Mouse (Mus musculus): Measurements from ENCODE around the gene Nlgn2. TPM values are rescaled to one million over a fixed set of nuclear protein-coding genes. Genes with fewer than 3 reads are reported as not detected.
A peak's percentile ranks its signal among the peaks of the same experiment; 100 is the strongest.

Nlgn2 gene
- polyA plus RNA-seq, 1 experiment from 2014 or later = 1.6 TPM

GRCm38 (mm10) chr11:69846198-69846680 is 8.7 kb upstream of the Nlgn2 start, which contains the start of gene Plscr3:
Plscr3 (plus strand) TSS chr11:69846376.
- ATAC-seq (replicated peaks; ENCODE audit: insufficient number of reproducible peaks, insufficient read depth, low FRiP score, low read depth) = peak; percentile 95
- Histone ChIP-seq H3K27ac (peak within 1 kb of the TSS; percentile 97), H3K9ac (peak within 1 kb of the TSS; percentile 76), H3K27me3 (no peaks in the 10 kb centered on the region), H3K4me3 (peak within 1 kb of the TSS; percentile 88), H3K4me2 (peak within 1 kb of the TSS; percentile 82), H3K9me3 (replicated peaks) (no peaks in the 10 kb centered on the region), H3K4me1 (replicated peaks) (peaks cover 29% of the 10 kb centered on the region), H3K36me3 (peaks cover 31% of the 10 kb centered on the region)
- WGBS = under 1% methylated on average over 38 of the region's 38 CpGs

GRCm38 (mm10) chr11:69838714-69839104 is 1.1 kb upstream of the Nlgn2 start:
- Histone ChIP-seq H3K4me2 (peak overlapping the region; percentile 95), H3K27me3 (peaks cover 30% of the 10 kb centered on the region), H3K36me3 (no peaks in the 10 kb centered on the region), H3K4me1 (replicated peaks) (peaks cover 43% of the 10 kb centered on the region), H3K27ac (peak overlapping the region; percentile 85), H3K9ac (peak overlapping the region; percentile 73), H3K4me3 (peak overlapping the region; percentile 72), H3K9me3 (replicated peaks) (no peaks in the 10 kb centered on the region)
- ATAC-seq (replicated peaks; ENCODE audit: insufficient number of reproducible peaks, insufficient read depth, low FRiP score, low read depth) = no peak
- WGBS = 2% methylated on average over 7 of the region's 7 CpGs

- no peaks in the 10 kb centered on the region for H3K9me3 ChIP-seq (replicated peaks)
- H3K4me1 ChIP-seq (replicated peaks) = peaks cover 48% of the 10 kb centered on the region
Measured at GRCm38 (mm10) chr11:69837952-69838713, 549 bp upstream of the Nlgn2 start, which contains the start of gene Tmem256. Tmem256 (plus strand) TSS chr11:69838514.

GRCm38 (mm10) chr11:69836703-69837576 is 644 bp downstream of the Nlgn2 start:
- peaks cover 42% of the 10 kb centered on the region for H3K27me3 ChIP-seq
- H3K4me3 ChIP-seq = peak overlapping the region; percentile 72
- H3K27ac ChIP-seq = peak overlapping the region; percentile 60
- H3K4me1 ChIP-seq (replicated peaks) = peaks cover 48% of the 10 kb centered on the region
- peak overlapping the region; percentile 70 for H3K9ac ChIP-seq
- H3K36me3 ChIP-seq = no peaks in the 10 kb centered on the region
- H3K9me3 ChIP-seq (replicated peaks) = no peaks in the 10 kb centered on the region
- peak overlapping the region; percentile 95 for H3K4me2 ChIP-seq
- ATAC-seq (replicated peaks; ENCODE audit: insufficient number of reproducible peaks, insufficient read depth, low FRiP score, low read depth) = no peak
- 2% methylated on average over 45 of the region's 52 CpGs for WGBS

More at GRCm38 (mm10) chr11:69837952-69838713, 549 bp upstream of the Nlgn2 start, which contains the start of gene Tmem256:
- H3K4me3 ChIP-seq = peak within 1 kb of the TSS; percentile 72
- peak within 1 kb of the TSS; percentile 95 for H3K4me2 ChIP-seq
- peaks cover 35% of the 10 kb centered on the region for H3K27me3 ChIP-seq
- H3K9ac ChIP-seq = peak within 1 kb of the TSS; percentile 73
- H3K36me3 ChIP-seq = no peaks in the 10 kb centered on the region
- WGBS = under 1% methylated on average over 34 of the region's 34 CpGs
- H3K27ac ChIP-seq = peak within 1 kb of the TSS; percentile 85
- ATAC-seq (replicated peaks; ENCODE audit: insufficient number of reproducible peaks, insufficient read depth, low FRiP score, low read depth) = peak; percentile 91

- no peak overlapping the region for H3K9ac ChIP-seq
- 19% methylated on average over 4 of the region's 4 CpGs for WGBS
- no peak for ATAC-seq (replicated peaks; ENCODE audit: insufficient number of reproducible peaks, insufficient read depth, low FRiP score, low read depth)
- no peak overlapping the region for H3K27ac ChIP-seq
- peaks cover 42% of the 10 kb centered on the region for H3K27me3 ChIP-seq
- no peaks in the 10 kb centered on the region for H3K36me3 ChIP-seq
- peak overlapping the region; percentile 95 for H3K4me2 ChIP-seq
- peaks cover 48% of the 10 kb centered on the region for H3K4me1 ChIP-seq (replicated peaks)
- H3K9me3 ChIP-seq (replicated peaks) = no peaks in the 10 kb centered on the region
- peak overlapping the region; percentile 72 for H3K4me3 ChIP-seq
Measured at GRCm38 (mm10) chr11:69835966-69836335, 1.6 kb downstream of the Nlgn2 start.

GRCm38 (mm10) chr11:69835326-69835965 is 2.1 kb downstream of the Nlgn2 start:
- no peaks in the 10 kb centered on the region for H3K36me3 ChIP-seq
- no peak for ATAC-seq (replicated peaks; ENCODE audit: insufficient number of reproducible peaks, insufficient read depth, low FRiP score, low read depth)
- no peaks in the 10 kb centered on the region for H3K9me3 ChIP-seq (replicated peaks)
- H3K4me3 ChIP-seq = peak overlapping the region; percentile 72
- H3K4me2 ChIP-seq = peak overlapping the region; percentile 95
- 18% methylated on average over 9 of the region's 9 CpGs for WGBS
- no peak overlapping the region for H3K9ac ChIP-seq
- H3K4me1 ChIP-seq (replicated peaks) = peaks cover 48% of the 10 kb centered on the region
- H3K27ac ChIP-seq = no peak overlapping the region
- peaks cover 42% of the 10 kb centered on the region for H3K27me3 ChIP-seq

GRCm38 (mm10) chr11:69834001-69834549 is 3.5 kb downstream of the Nlgn2 start:
- no peak overlapping the region for H3K27ac ChIP-seq

GRCm38 (mm10) chr11:69833554-69833953 is 4.0 kb downstream of the Nlgn2 start:
- Histone ChIP-seq H3K9me3 (replicated peaks) (no peaks in the 10 kb centered on the region), H3K36me3 (no peaks in the 10 kb centered on the region), H3K27ac (no peak overlapping the region), H3K4me1 (replicated peaks) (peaks cover 41% of the 10 kb centered on the region), H3K4me3 (peak overlapping the region; percentile 49), H3K4me2 (peak overlapping the region; percentile 92), H3K9ac (peak overlapping the region; percentile 65), H3K27me3 (peaks cover 42% of the 10 kb centered on the region)
- no peak for ATAC-seq (replicated peaks; ENCODE audit: insufficient number of reproducible peaks, insufficient read depth, low FRiP score, low read depth)
- WGBS = 38% methylated on average over 8 of the region's 8 CpGs

More at GRCm38 (mm10) chr11:69834001-69834549, 3.5 kb downstream of the Nlgn2 start:
- peaks cover 44% of the 10 kb centered on the region for H3K4me1 ChIP-seq (replicated peaks)
- peaks cover 42% of the 10 kb centered on the region for H3K27me3 ChIP-seq
- H3K4me2 ChIP-seq = peak overlapping the region; percentile 92
- peak overlapping the region; percentile 49 for H3K4me3 ChIP-seq
- peak overlapping the region; percentile 65 for H3K9ac ChIP-seq
- no peaks in the 10 kb centered on the region for H3K36me3 ChIP-seq
- 8% methylated on average over 39 of the region's 48 CpGs for WGBS
- no peak for ATAC-seq (replicated peaks; ENCODE audit: insufficient number of reproducible peaks, insufficient read depth, low FRiP score, low read depth)
- H3K9me3 ChIP-seq (replicated peaks) = no peaks in the 10 kb centered on the region

GRCm38 (mm10) chr11:69828832-69829231 is 8.8 kb downstream of the Nlgn2 start:
- Histone ChIP-seq H3K36me3 (peaks cover 5% of the 10 kb centered on the region; the same call in 1 of the 2 replicates), H3K4me3 (no peak overlapping the region), H3K4me1 (replicated peaks) (peaks cover 5% of the 10 kb centered on the region), H3K27ac (no peak overlapping the region), H3K9ac (no peak overlapping the region), H3K4me2 (no peak overlapping the region), H3K27me3 (peaks cover 12% of the 10 kb centered on the region), H3K9me3 (replicated peaks) (no peaks in the 10 kb centered on the region)
- WGBS = 79% methylated on average over 5 of the region's 5 CpGs
- ATAC-seq (replicated peaks; ENCODE audit: insufficient number of reproducible peaks, insufficient read depth, low FRiP score, low read depth) = no peak

- H3K9me3 ChIP-seq (replicated peaks) = no peaks in the 10 kb centered on the region
- no peak overlapping the region for H3K4me3 ChIP-seq
- no peak for ATAC-seq (replicated peaks; ENCODE audit: insufficient number of reproducible peaks, insufficient read depth, low FRiP score, low read depth)
- no peaks in the 10 kb centered on the region for H3K4me1 ChIP-seq (replicated peaks)
- 68% methylated on average over 2 of the region's 2 CpGs for WGBS
- peaks cover 5% of the 10 kb centered on the region; the same call in 1 of the 2 replicates for H3K36me3 ChIP-seq
- no peaks in the 10 kb centered on the region for H3K27me3 ChIP-seq
- H3K9ac ChIP-seq = no peak overlapping the region
- H3K4me2 ChIP-seq = no peak overlapping the region
- no peak overlapping the region for H3K27ac ChIP-seq
Measured at GRCm38 (mm10) chr11:69823456-69823855, 14.1 kb downstream of the Nlgn2 start.
